ENCODE assay signal across 9 mouse cellular contexts in the genomic region with DNA sequence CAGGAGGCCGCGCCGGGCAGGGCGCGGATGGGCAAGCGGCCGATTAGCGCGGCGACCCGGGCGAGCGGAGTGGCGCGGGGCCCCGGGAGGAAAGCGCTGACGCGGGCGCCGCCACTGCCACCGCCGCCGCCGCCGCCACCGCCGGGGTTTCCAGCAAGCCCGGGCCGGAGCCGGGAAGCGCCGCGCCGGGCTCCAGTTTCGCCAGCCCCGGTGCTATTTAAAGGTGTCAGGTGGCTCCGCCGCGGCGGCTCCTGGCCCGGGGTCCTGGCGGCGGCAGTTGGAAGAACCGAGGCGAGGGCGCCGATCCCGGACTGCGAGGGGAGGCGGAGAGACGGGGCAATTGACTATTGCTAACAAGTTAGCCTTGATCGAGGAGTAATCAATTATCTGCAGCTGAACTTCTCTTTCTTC. TPM values are rescaled to one million over a fixed set of nuclear protein-coding genes. Genes with fewer than 3 reads are reported as not detected.
DNase-seq lines count a peak whose midpoint lies in the region; ATAC-seq and TF ChIP-seq lines count a peak whose summit lies in the region.
"Had no signal": no experiment of that assay in that cellular context is flagged by ENCODE, and none has a peak within 500 bp of the region (broad histone marks: within the 10 kb centered on the region; RNA-seq: fewer than 3 reads in every experiment).

No protein-coding gene starts in this region.

- H3K36me3 ChIP-seq in kidney, adult 2 months (ENCODE audit: control insufficient read depth, insufficient read depth, low read length) = no peaks in the 10 kb centered on the region
- H3K36me3 ChIP-seq in embryonic facial prominence, embryonic 14.5 days (ENCODE audit: control insufficient read depth, insufficient read depth, low read length) = no peaks in the 10 kb centered on the region
- no peaks in the 10 kb centered on the region for H3K36me3 ChIP-seq in hindbrain, embryonic 15.5 days
- H3K36me3 ChIP-seq in myocyte (ENCODE audit: control insufficient read depth, insufficient read depth) = no peaks in the 10 kb centered on the region

- no peaks in the 10 kb centered on the region for H3K9me3 ChIP-seq in embryonic facial prominence, embryonic 14.5 days (ENCODE audit: control insufficient read depth, low read length)
- no peaks in the 10 kb centered on the region for H3K9me3 ChIP-seq in hindbrain, embryonic 15.5 days

- no peak for TF ChIP-seq CTCF in kidney, adult 2 months (conservative IDR thresholded peaks at IDR 0.05; ENCODE audit: insufficient read depth, insufficient read length, low read depth, low read length)

- no peak overlapping the region for H3K27ac ChIP-seq in kidney, adult 2 months (ENCODE audit: insufficient read depth, low read depth, low read length)
- no peak overlapping the region; the same call in 1 of the 2 replicates for H3K27ac ChIP-seq in embryonic facial prominence, embryonic 14.5 days (replicated peaks; ENCODE audit: low read depth, low read length)
- H3K27ac ChIP-seq in hindbrain, embryonic 15.5 days (replicated peaks) = peak overlapping the region; percentile 85

- TF ChIP-seq POLR2A in kidney, adult 2 months (IDR thresholded peaks at IDR 0.05; ENCODE audit: low read depth, low read length) = no peak
- TF ChIP-seq POLR2A in myocyte (IDR thresholded peaks at IDR 0.05; ENCODE audit: insufficient read length, low read depth) = no peak

- H3K4me3 ChIP-seq in kidney, adult 2 months (ENCODE audit: insufficient read depth, low read depth, low read length) = no peak overlapping the region; the same call in 1 of the 2 replicates
- peak overlapping the region; percentile 39 for H3K4me3 ChIP-seq in embryonic facial prominence, embryonic 14.5 days (ENCODE audit: low read depth, low read length)
- H3K4me3 ChIP-seq in hindbrain, embryonic 15.5 days = peak overlapping the region; percentile 48
- no peak overlapping the region for H3K4me3 ChIP-seq in myocyte

- peaks cover 50% of the 10 kb centered on the region for H3K27me3 ChIP-seq in kidney, adult 2 months (replicated peaks; ENCODE audit: control insufficient read depth, insufficient read depth, low read length)
- peaks cover 97% of the 10 kb centered on the region for H3K27me3 ChIP-seq in embryonic facial prominence, embryonic 14.5 days (replicated peaks; ENCODE audit: control insufficient read depth, insufficient read depth, low read length)
- H3K27me3 ChIP-seq in hindbrain, embryonic 15.5 days = peaks cover 56% of the 10 kb centered on the region
- H3K27me3 ChIP-seq in myocyte (ENCODE audit: control insufficient read depth, insufficient read depth, insufficient read length) = peaks cover 91% of the 10 kb centered on the region

- H3K4me2 ChIP-seq in embryonic facial prominence, embryonic 14.5 days (ENCODE audit: low read depth, low read length) = peak overlapping the region; percentile 53
- H3K4me2 ChIP-seq in hindbrain, embryonic 15.5 days = peak overlapping the region; percentile 55
- H3K4me2 ChIP-seq in myocyte (ENCODE audit: low read depth) = peak overlapping the region; percentile 70

- ATAC-seq in embryonic facial prominence, embryonic 14.5 days (ENCODE audit: low read depth) = no peak
- no peak for ATAC-seq in hindbrain, embryonic 15.5 days (ENCODE audit: low FRiP score, low read depth)
- ATAC-seq in megakaryocyte-erythroid progenitor cell, adult 5-6 weeks (replicated peaks; ENCODE audit: low FRiP score, low TSS enrichment, poor library complexity, severe bottlenecking) = no peak
- no peak for ATAC-seq in monocyte, adult 5-6 weeks (replicated peaks; ENCODE audit: insufficient number of reproducible peaks, low FRiP score, low TSS enrichment, poor library complexity, severe bottlenecking)

- WGBS in kidney, adult 2 months = under 1% methylated on average over 43 of the region's 53 CpGs
- WGBS in embryonic facial prominence, embryonic 14.5 days = 1% methylated on average over 15 of the region's 53 CpGs
- 0% methylated on average over 38 of the region's 53 CpGs for WGBS in hindbrain, embryonic 15.5 days

- H3ac ChIP-seq in myocyte (ENCODE audit: control insufficient read depth, insufficient read length) = no peak overlapping the region

- peak overlapping the region; percentile 38 for H3K9ac ChIP-seq in embryonic facial prominence, embryonic 14.5 days (ENCODE audit: low read depth, low read length)
- H3K9ac ChIP-seq in hindbrain, embryonic 15.5 days = peak overlapping the region; percentile 60

- H3K4me1 ChIP-seq in kidney, adult 2 months (ENCODE audit: control insufficient read depth, insufficient read depth, low read length) = 0 out of 2 replicates have a peak, but pooled peaks cover 3% of the 10 kb centered on the region
- peaks cover 14% of the 10 kb centered on the region for H3K4me1 ChIP-seq in embryonic facial prominence, embryonic 14.5 days (ENCODE audit: control insufficient read depth, insufficient read depth, low read length)
- H3K4me1 ChIP-seq in hindbrain, embryonic 15.5 days (replicated peaks) = peaks cover 23% of the 10 kb centered on the region

- DNase-seq in kidney, adult 2 months = peak; percentile 15
- no peak for DNase-seq in kidney, postnatal 14 days
- no peak for DNase-seq in embryonic facial prominence, embryonic 14.5 days (ENCODE audit: low spot score)
- no peak for DNase-seq in right cerebral cortex, postnatal 4 days

- H3K79me2 ChIP-seq in myocyte (ENCODE audit: control insufficient read depth, insufficient read depth) = no peaks in the 10 kb centered on the region

TF ChIP-seq in myocyte, 11 proteins besides CTCF, POLR2A, EP300 and RAD21:
- TF ChIP-seq MAX (IDR thresholded peaks at IDR 0.05; ENCODE audit: low read depth) = no peak
- TF ChIP-seq SRF (IDR thresholded peaks at IDR 0.05; ENCODE audit: control insufficient read depth, insufficient read length, low read depth) = no peak
- TF ChIP-seq POLR2AphosphoS2 (IDR thresholded peaks at IDR 0.05; ENCODE audit: insufficient read length, low read depth) = no peak
- no peak for TF ChIP-seq MYOG (IDR thresholded peaks at IDR 0.05; ENCODE audit: control insufficient read depth in 1 of 3, insufficient read depth in 1 of 3, insufficient read length in 2 of 3, low read depth in 2 of 3)
- no peak for TF ChIP-seq REST (IDR thresholded peaks at IDR 0.05; ENCODE audit: insufficient read depth, insufficient read length)
- no peak for TF ChIP-seq USF1 (IDR thresholded peaks at IDR 0.05; ENCODE audit: low read depth)
- no peak for TF ChIP-seq TCF3 (IDR thresholded peaks at IDR 0.05; ENCODE audit: insufficient read length, low read depth)

RNA-seq across cellular contexts. Expression of a gene that starts 0.3 kb away (rescaled TPM):
- 0.06 TPM in 1 of 2 replicates, not detected in the other for polyA plus RNA-seq in kidney, adult 2 months (2012; rRNA removed)
- polyA plus RNA-seq in embryonic facial prominence, embryonic 14.5 days (2014; fragmentation: Nextera tagmentation; extraction: Ambion mirVana) = 1.6 and 2.0 TPM in 2 replicates
- 9.9 and 12.2 TPM in 2 replicates for polyA plus RNA-seq in hindbrain, embryonic 15.5 days (2015; fragmentation: Nextera tagmentation; extraction: Ambion mirVana)
- polyA plus RNA-seq in myocyte (2012; fragmentation: generic; extraction: Trizol) = 0.22 TPM
- not detected in 2 replicates for total RNA-seq in megakaryocyte-erythroid progenitor cell, adult 5-6 weeks (2014; fragmentation: Nextera tagmentation)
- total RNA-seq in megakaryocyte-erythroid progenitor cell, adult 5-6 weeks (2017) = not detected in 2 replicates
- total RNA-seq in monocyte, adult 5-6 weeks (2017) = not detected in 3 replicates
- total RNA-seq: MEL had no signal

Comparison
In these comparisons a context has a peak if more than half of its experiments do, and no peak if none do; other contexts are left out.
1. H3K4me3 ChIP-seq: peak in embryonic facial prominence, embryonic 14.5 days (single experiment) and hindbrain, embryonic 15.5 days (single experiment); none in kidney, adult 2 months (single experiment) and myocyte (single experiment).
2. Peak in every context shown above with its lines, with median percentiles within 50 percentile points of each other: H3K4me2 ChIP-seq.